Mouse (Mus musculus) bone marrow, adult 2 months (tissue): ENCODE measurements around the gene Sfi1. TPM values are rescaled to one million over a fixed set of nuclear protein-coding genes. Genes with fewer than 3 reads are reported as not detected.
A peak's percentile ranks its signal among the peaks of the same experiment; 100 is the strongest.
"Not testable (repeated sequence)": the region's sequence is repeated elsewhere in the genome, so short reads cannot be mapped to it uniquely, and the experiment has no call there.

ENCODE experiments used
- H3K27ac ChIP-seq: fragments of 200-500 bp; 2 replicates; pipeline ENCODE4 v1.5.1; 2012; ENCODE audit warnings: low read depth, mild to moderate bottlenecking, control low read depth, inconsistent platforms, low read length; ENCODE audit not compliant: control insufficient read depth, poor library complexity, insufficient read depth
- H3K4me1 ChIP-seq: fragments of 200-500 bp; 2 replicates; pipeline ENCODE4 v1.6.1; 2011; ENCODE audit warnings: low read length; ENCODE audit not compliant: control insufficient read depth, insufficient read depth
- H3K4me3 ChIP-seq: fragments of 200-500 bp; replicated peaks from 2 replicates; pipeline ENCODE3; 2011; ENCODE audit warnings: mild to moderate bottlenecking, low read depth, low read length, control low read depth; ENCODE audit not compliant: control insufficient read depth
- CTCF ChIP-seq: fragments of 200-500 bp; IDR thresholded peaks from 2 replicates; pipeline ENCODE4 v1.5.1; 2011; ENCODE audit warnings: low read length, control low read depth; ENCODE audit not compliant: control insufficient read depth, insufficient read depth
- POLR2A ChIP-seq: fragments of 200-500 bp; IDR thresholded peaks from 2 replicates; pipeline ENCODE4 v1.6.1; 2011; ENCODE audit warnings: low read depth, mild to moderate bottlenecking, control low read depth, low read length, borderline replicate concordance; ENCODE audit not compliant: control insufficient read depth
- WGBS: fragments of 180-500 bp; shearing (Covaris S2); methylation state at CpG from one replicate; pipeline ENCODE4 v1.1.7; 2018; 5-methylcytosine and 5-hydroxymethylcytosine counted together
- polyA plus RNA-seq: library from polyadenylated mRNA; stranded (reverse); fragments of >200 nt; gene quantifications from 2 replicates; pipeline ENCODE4 v1.2.4, GENCODE M21; 2011; ENCODE audit warnings: low replicate concordance; ENCODE audit not compliant: missing spikeins, insufficient read depth, insufficient read length

Gene Sfi1
- polyA plus RNA-seq, 1 experiment, result 33.5 TPM

- H3K4me3 ChIP-seq, result no peak overlapping the region
- TF ChIP-seq POLR2A (no peak), CTCF (no peak)
- H3K27ac ChIP-seq, result no peak overlapping the region
- WGBS, result 88% methylated on average over 3 of the region's 3 CpGs
- H3K4me1 ChIP-seq, result no peaks in the 10 kb centered on the region
Measured at GRCm38 (mm10) chr11:3205207-3205606, 11.9 kb upstream of the Sfi1 start.

- no peak for TF ChIP-seq POLR2A
- TF ChIP-seq CTCF, result no peak
- no peak overlapping the region for H3K27ac ChIP-seq
- no peaks in the 10 kb centered on the region for H3K4me1 ChIP-seq
- 60% methylated on average over 2 of the region's 2 CpGs for WGBS
- H3K4me3 ChIP-seq, result no peak overlapping the region
Measured at GRCm38 (mm10) chr11:3203771-3204170, 10.5 kb upstream of the Sfi1 start.

DNA sequence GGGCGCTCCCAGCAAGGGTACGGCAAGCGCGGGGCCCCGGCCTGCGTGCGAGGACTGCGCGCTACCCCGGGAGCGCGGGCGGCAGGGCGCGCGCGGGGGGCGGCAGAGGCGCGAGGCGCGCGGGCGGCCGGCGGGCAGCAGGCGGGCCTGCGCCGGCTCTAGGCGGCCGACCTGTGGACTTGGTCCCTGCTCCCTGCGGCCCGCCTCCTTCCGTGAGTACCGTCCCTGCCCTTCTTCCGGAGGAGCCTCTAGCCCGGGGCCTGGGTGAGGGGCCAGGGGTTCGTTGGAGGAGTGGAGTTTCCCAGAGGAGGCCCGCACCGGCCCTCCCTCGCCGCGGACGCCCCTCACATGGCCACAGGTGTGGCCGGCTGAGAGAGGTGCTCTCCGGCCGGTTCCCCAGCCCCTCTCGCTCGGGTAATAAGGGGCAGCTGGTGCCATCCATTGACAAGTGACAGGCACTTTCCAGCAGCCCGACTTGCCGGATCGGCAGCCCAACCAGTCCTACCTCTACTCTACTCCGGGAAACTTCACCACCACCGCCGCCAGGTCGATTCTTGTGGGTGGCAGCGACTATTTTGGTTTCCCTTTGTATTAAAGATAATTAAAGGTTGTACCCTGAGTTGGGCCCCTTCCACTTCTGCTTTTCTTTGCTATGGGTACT, 9.6 kb upstream of the Sfi1 start:
- Histone ChIP-seq H3K4me3 (peak overlapping the region; percentile 79), H3K4me1 (no peaks in the 10 kb centered on the region), H3K27ac (peak overlapping the region; percentile 84)
- no peak for TF ChIP-seq CTCF
- 6% methylated on average over 53 of the region's 57 CpGs for WGBS

DNA sequence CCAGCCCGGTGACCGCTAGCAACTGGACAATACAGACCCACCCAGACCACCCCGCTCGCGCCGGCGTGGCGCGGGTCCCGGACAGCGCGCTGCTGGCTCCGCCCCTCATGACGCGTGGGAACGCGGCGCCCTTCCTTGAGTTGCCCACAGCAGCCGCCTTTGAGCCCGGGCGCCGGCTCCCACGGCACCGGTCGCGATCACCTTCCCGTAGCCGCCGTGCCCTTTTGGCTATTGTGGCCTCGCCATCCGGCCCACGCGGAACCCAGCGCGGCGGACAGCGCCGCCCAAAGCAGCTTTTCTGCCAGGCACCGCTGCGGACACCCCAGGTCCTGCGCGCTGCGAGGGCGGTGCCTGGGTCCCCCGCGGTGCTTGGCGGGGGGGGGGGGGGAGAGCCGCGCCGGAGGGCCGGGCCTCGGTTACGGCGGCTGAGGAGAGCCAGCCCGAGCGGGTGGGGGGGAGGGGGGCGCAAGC, 9.0 kb upstream of the Sfi1 start, which contains the start of gene Eif4enif1:
Eif4enif1 (plus strand) TSS at position 162 of the 471 bp plus-strand sequence.
- Histone ChIP-seq H3K27ac (peak within 1 kb of the TSS; percentile 95), H3K4me1 (no peaks in the 10 kb centered on the region), H3K4me3 (peak within 1 kb of the TSS; percentile 86)
- under 1% methylated on average over 50 of the region's 57 CpGs for WGBS
- no peak for TF ChIP-seq POLR2A
- TF ChIP-seq CTCF, result no peak

- H3K4me3 ChIP-seq, result peak overlapping the region; percentile 86
- H3K4me1 ChIP-seq, result no peaks in the 10 kb centered on the region
- TF ChIP-seq CTCF (no peak), POLR2A (no peak)
- 3% methylated on average over 16 of the region's 16 CpGs for WGBS
- peak overlapping the region; percentile 95 for H3K27ac ChIP-seq
Measured at GRCm38 (mm10) chr11:3201326-3202230, 8.3 kb upstream of the Sfi1 start.

- H3K4me1 ChIP-seq, H3K4me3 ChIP-seq, H3K27ac ChIP-seq: not testable (repeated sequence)
- 90% methylated on average over 6 of the region's 7 CpGs for WGBS
Measured at GRCm38 (mm10) chr11:3200636-3201035, 7.4 kb upstream of the Sfi1 start.

- not testable (repeated sequence) for H3K4me3 ChIP-seq, H3K4me1 ChIP-seq, H3K27ac ChIP-seq
- WGBS, result 71% methylated on average over 1 of the region's 1 CpGs
Measured at GRCm38 (mm10) chr11:3182707-3183106, 10.6 kb downstream of the Sfi1 start.

DNA sequence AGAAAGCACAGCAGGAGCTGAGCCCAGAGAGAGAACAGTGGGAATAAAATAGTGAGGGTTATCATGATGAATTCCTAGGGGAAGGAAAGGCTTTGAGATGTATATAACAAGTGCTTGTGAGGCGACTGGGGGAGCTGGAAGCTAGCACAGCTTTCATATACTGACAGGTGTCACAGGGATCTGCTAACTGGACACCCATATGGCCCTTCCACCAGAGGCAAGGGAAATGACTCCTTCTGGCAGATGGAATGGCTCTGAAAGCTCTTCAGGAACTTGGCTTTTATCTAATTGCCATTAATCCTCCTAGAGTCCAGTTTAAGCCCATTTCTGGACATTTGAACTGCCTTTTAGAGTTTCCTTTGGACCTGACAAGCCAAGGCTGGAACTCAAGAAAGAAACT, 11.3 kb downstream of the Sfi1 start:
- H3K4me3 ChIP-seq, H3K27ac ChIP-seq, H3K4me1 ChIP-seq: not testable (repeated sequence)
- WGBS, result 63% methylated on average over 1 of the region's 1 CpGs

- not testable (repeated sequence) for H3K4me1 ChIP-seq, H3K27ac ChIP-seq, H3K4me3 ChIP-seq
- 44% methylated on average over 4 of the region's 4 CpGs for WGBS
Measured at GRCm38 (mm10) chr11:3181250-3181649, 12.0 kb downstream of the Sfi1 start.

DNA sequence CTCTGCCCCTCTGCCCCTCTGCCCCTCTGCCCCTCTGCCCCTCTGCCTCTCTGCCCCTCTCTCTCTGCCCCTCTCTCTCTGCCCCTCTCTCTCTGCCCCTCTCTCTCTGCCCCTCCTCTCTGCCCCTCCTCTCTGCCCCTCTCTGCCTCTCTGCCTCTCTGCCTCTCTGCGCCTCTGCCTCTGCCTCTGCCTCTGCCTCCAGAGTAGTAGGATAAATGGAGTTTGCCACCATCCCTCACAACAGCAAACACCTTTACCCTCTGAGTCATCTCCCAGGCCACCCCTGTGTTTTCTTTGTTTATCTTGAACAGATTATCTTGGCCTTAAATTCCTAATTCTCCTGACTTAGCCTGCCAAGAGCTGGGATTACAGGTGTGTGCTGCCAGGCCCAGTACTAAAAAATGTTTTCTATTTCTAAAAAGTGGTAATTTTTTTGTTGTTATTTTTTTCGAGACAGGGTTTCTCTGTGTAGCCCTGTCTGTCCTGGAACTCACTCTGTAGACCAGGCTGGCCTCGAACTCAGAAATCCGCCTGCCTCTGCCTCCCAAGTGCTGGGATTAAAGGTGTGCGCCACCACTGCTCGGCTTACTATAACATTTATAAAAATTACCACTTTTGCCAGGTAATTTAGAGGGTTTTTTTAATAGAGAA, 12.6 kb downstream of the Sfi1 start:
- not testable (repeated sequence) for H3K4me3 ChIP-seq, H3K4me1 ChIP-seq, H3K27ac ChIP-seq
- 63% methylated on average over 6 of the region's 6 CpGs for WGBS

DNA sequence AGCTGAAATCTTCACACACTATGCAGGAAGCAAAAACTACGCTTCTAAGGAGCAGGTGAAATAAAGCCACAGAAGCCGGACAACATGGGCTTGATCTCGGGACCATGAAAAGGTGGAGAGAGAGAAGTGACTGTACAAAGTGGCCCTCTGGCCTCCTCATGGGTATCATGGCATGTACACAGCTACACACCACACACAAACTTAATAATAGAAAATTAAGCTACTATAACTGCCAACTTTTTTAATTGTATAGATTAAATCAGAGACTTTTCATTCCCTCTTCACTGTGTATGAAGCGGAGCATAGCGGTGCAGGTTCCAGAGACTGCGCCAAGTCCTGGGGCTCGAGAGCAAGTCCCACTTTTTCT, 13.6 kb downstream of the Sfi1 start:
- H3K4me1 ChIP-seq, H3K27ac ChIP-seq, H3K4me3 ChIP-seq: not testable (repeated sequence)
- 82% methylated on average over 7 of the region's 7 CpGs for WGBS
